31 mouse cellular contexts compared by ENCODE assay signal in genomic region chr12:21217776-21218444, GRCm38 (mm10).
DNase-seq lines count a peak whose midpoint lies in the region; ATAC-seq and TF ChIP-seq lines count a peak whose summit lies in the region.
"Had no signal": no experiment of that assay in that cellular context is flagged by ENCODE, and none has a peak within 500 bp of the region (broad histone marks: within the 10 kb centered on the region; RNA-seq: fewer than 3 reads in every experiment).

No protein-coding gene starts in this region.

- H3K79me2 ChIP-seq in MEL (ENCODE audit: control insufficient read depth, insufficient read depth, low read length, poor library complexity) = no peaks in the 10 kb centered on the region

- no peak for ATAC-seq in liver, embryonic 12.5 days
- no peak for ATAC-seq in liver, embryonic 11.5 days (replicated peaks; ENCODE audit: low FRiP score)
- peak; percentile 59 for ATAC-seq in megakaryocyte progenitor cell, adult 5-6 weeks (replicated peaks; ENCODE audit: poor library complexity)
- no peak for ATAC-seq in stomach, postnatal 0 days (ENCODE audit: low FRiP score, low TSS enrichment)
- ATAC-seq: forebrain, embryonic 13.5 days; inflammation-experienced regulatory T-cells, adult 6 months; midbrain, embryonic 16.5 days; Patski had no signal

- no peak for TF ChIP-seq RAD21 in MEL (IDR thresholded peaks at IDR 0.05; ENCODE audit: low read depth, low read length)

- H3K4me3 ChIP-seq in liver, embryonic 12.5 days = no peak overlapping the region
- no peak overlapping the region for H3K4me3 ChIP-seq in liver, embryonic 11.5 days (ENCODE audit: low read depth, low read length)
- H3K4me3 ChIP-seq in MEL (ENCODE audit: control insufficient read depth in 1 of 2, insufficient read depth in 1 of 2, low read depth in 2 of 2, low read length in 2 of 2) = no peak overlapping the region
- no peak overlapping the region for H3K4me3 ChIP-seq in stomach, postnatal 0 days (ENCODE audit: low read depth, low read length)
- H3K4me3 ChIP-seq: embryonic facial prominence, embryonic 15.5 days; forebrain, embryonic 13.5 days; heart, adult 2 months; heart, embryonic 13.5 days; hindbrain, embryonic 10.5 days; hindbrain, embryonic 15.5 days; limb, embryonic 13.5 days; myocyte; neural tube, embryonic 12.5 days had no signal

- TF ChIP-seq POLR2A in MEL (IDR thresholded peaks at IDR 0.05; ENCODE audit: control insufficient read depth in 1 of 2, insufficient read depth in 1 of 2, low read depth in 1 of 2, low read length in 2 of 2, poor library complexity in 1 of 2) = no peak

- peak overlapping the region; percentile 16; the same call in 1 of the 2 replicates for H3K4me2 ChIP-seq in liver, embryonic 12.5 days
- H3K4me2 ChIP-seq in liver, embryonic 11.5 days = no peak overlapping the region
- no peak overlapping the region for H3K4me2 ChIP-seq in stomach, postnatal 0 days (replicated peaks; ENCODE audit: low read depth)
- H3K4me2 ChIP-seq: embryonic facial prominence, embryonic 15.5 days; forebrain, embryonic 13.5 days; heart, embryonic 13.5 days; hindbrain, embryonic 15.5 days; limb, embryonic 13.5 days; midbrain, embryonic 11.5 days; neural tube, embryonic 12.5 days had no signal

- DNase-seq in liver, embryonic 11.5 days (ENCODE audit: low spot score) = no peak
- DNase-seq in MEL (ENCODE audit: low read depth, low spot score) (peak; percentile 18), NIH3T3 (ENCODE audit: low read depth) (peak; percentile 61)
- no peak for DNase-seq in stomach, postnatal 0 days (ENCODE audit: low spot score)
- DNase-seq: adrenal gland, postnatal 10 days; B cell, adult 2 months; cerebellum, adult 11-12 months; cerebellum, adult 9-11 months; gastrocnemius, postnatal 25 days; heart, adult 2 months; heart, postnatal 10 days; kidney, adult 11 months; kidney, postnatal 25 days; lung, adult 18-20 months; lung, postnatal 10 days; thymus, postnatal 4 days had no signal

- no peak overlapping the region for H3K27ac ChIP-seq in liver, embryonic 12.5 days
- no peak overlapping the region for H3K27ac ChIP-seq in liver, embryonic 11.5 days (ENCODE audit: low read depth, low read length)
- peak overlapping the region; percentile 39 for H3K27ac ChIP-seq in MEL (ENCODE audit: control insufficient read depth, low read depth, low read length)
- no peak overlapping the region for H3K27ac ChIP-seq in stomach, postnatal 0 days (replicated peaks)
- H3K27ac ChIP-seq: embryonic facial prominence, embryonic 15.5 days; forebrain, embryonic 13.5 days; heart, adult 2 months; heart, embryonic 13.5 days; hindbrain, embryonic 10.5 days; hindbrain, embryonic 15.5 days; limb, embryonic 13.5 days; neural tube, embryonic 12.5 days had no signal

- H3K9me3 ChIP-seq in liver, embryonic 12.5 days (replicated peaks) = no peaks in the 10 kb centered on the region
- no peaks in the 10 kb centered on the region for H3K9me3 ChIP-seq in liver, embryonic 11.5 days (ENCODE audit: control insufficient read depth, low read length)
- no peaks in the 10 kb centered on the region for H3K9me3 ChIP-seq in MEL (replicated peaks; ENCODE audit: insufficient read depth, low read length)
- H3K9me3 ChIP-seq in stomach, postnatal 0 days (ENCODE audit: control insufficient read depth, low read length) = no peaks in the 10 kb centered on the region
- H3K9me3 ChIP-seq: embryonic facial prominence, embryonic 15.5 days; forebrain, embryonic 13.5 days; heart, embryonic 13.5 days; hindbrain, embryonic 10.5 days; hindbrain, embryonic 15.5 days; limb, embryonic 13.5 days; neural tube, embryonic 12.5 days had no signal

- H3K36me3 ChIP-seq in liver, embryonic 12.5 days = peaks cover 12% of the 10 kb centered on the region; the same call in 1 of the 2 replicates
- H3K36me3 ChIP-seq in liver, embryonic 11.5 days (ENCODE audit: control insufficient read depth, insufficient read depth, low read length) = no peaks in the 10 kb centered on the region; the same call in 1 of the 2 replicates
- H3K36me3 ChIP-seq in MEL (ENCODE audit: control insufficient read depth in 1 of 2, insufficient read depth in 2 of 2, low read length in 2 of 2) = peaks cover 0 to 3% of the 10 kb centered on the region in 2 experiments; a peak in 2 of 4 replicates
- no peaks in the 10 kb centered on the region for H3K36me3 ChIP-seq in stomach, postnatal 0 days (ENCODE audit: control insufficient read depth, insufficient read depth, low read length)

- 17% methylated on average over 11 of the region's 11 CpGs for WGBS in liver, embryonic 12.5 days (ENCODE audit: insufficient replicate concordance)
- WGBS in liver, embryonic 11.5 days = 42% methylated on average over 11 of the region's 11 CpGs
- 73% methylated on average over 11 of the region's 11 CpGs for WGBS in stomach, postnatal 0 days

- H3K4me1 ChIP-seq in liver, embryonic 12.5 days = peaks cover 21% of the 10 kb centered on the region
- peaks cover 6% of the 10 kb centered on the region; the same call in 1 of the 2 replicates for H3K4me1 ChIP-seq in liver, embryonic 11.5 days (replicated peaks; ENCODE audit: control insufficient read depth, insufficient read depth, low read length)
- peaks cover 0 to 6% of the 10 kb centered on the region in 2 experiments; a peak in 2 of 4 replicates for H3K4me1 ChIP-seq in MEL (ENCODE audit: control insufficient read depth in 1 of 2, insufficient read depth in 2 of 2, low read length in 2 of 2)
- no peaks in the 10 kb centered on the region for H3K4me1 ChIP-seq in stomach, postnatal 0 days (replicated peaks; ENCODE audit: control insufficient read depth, insufficient read depth)
- H3K4me1 ChIP-seq: embryonic facial prominence, embryonic 15.5 days; forebrain, embryonic 13.5 days; hindbrain, embryonic 10.5 days; hindbrain, embryonic 15.5 days; limb, embryonic 13.5 days; neural tube, embryonic 12.5 days had no signal

- TF ChIP-seq CTCF in MEL (IDR thresholded peaks at IDR 0.05 in 2 of 3, conservative IDR thresholded peaks at IDR 0.05 in 1 of 3; ENCODE audit: control insufficient read depth in 1 of 3, insufficient read depth in 1 of 3, low read depth in 2 of 3, low read length in 3 of 3, poor library complexity in 1 of 3, severe bottlenecking in 1 of 3) = no peak
- no peak for TF ChIP-seq CTCF in stomach, postnatal 0 days (IDR thresholded peaks at IDR 0.05; ENCODE audit: low read depth)

- no peak for TF ChIP-seq EP300 in MEL (IDR thresholded peaks at IDR 0.05; ENCODE audit: low read depth in 1 of 2, low read length in 2 of 2)
- no peak for TF ChIP-seq EP300 in stomach, postnatal 0 days (optimal IDR thresholded peaks at IDR 0.05)

- H3K9ac ChIP-seq in liver, embryonic 12.5 days = no peak overlapping the region
- H3K9ac ChIP-seq in liver, embryonic 11.5 days (ENCODE audit: low read depth, low read length) = no peak overlapping the region
- no peak overlapping the region for H3K9ac ChIP-seq in MEL (ENCODE audit: control insufficient read depth, low read depth, low read length, poor library complexity, severe bottlenecking)
- H3K9ac ChIP-seq in stomach, postnatal 0 days (ENCODE audit: low read length) = no peak overlapping the region
- H3K9ac ChIP-seq: embryonic facial prominence, embryonic 15.5 days; forebrain, embryonic 13.5 days; heart, embryonic 13.5 days; hindbrain, embryonic 15.5 days; limb, embryonic 13.5 days; neural tube, embryonic 12.5 days had no signal

- no peaks in the 10 kb centered on the region for H3K27me3 ChIP-seq in liver, embryonic 12.5 days (replicated peaks)
- H3K27me3 ChIP-seq in liver, embryonic 11.5 days (replicated peaks; ENCODE audit: control insufficient read depth, insufficient read depth, low read length) = no peaks in the 10 kb centered on the region
- H3K27me3 ChIP-seq in MEL (ENCODE audit: control insufficient read depth in 1 of 2, insufficient read depth in 2 of 2, low read length in 2 of 2) = no peaks in the 10 kb centered on the region
- H3K27me3 ChIP-seq in stomach, postnatal 0 days (ENCODE audit: control insufficient read depth, insufficient read depth, low read length) = no peaks in the 10 kb centered on the region
- H3K27me3 ChIP-seq: CH12.LX; embryonic facial prominence, embryonic 15.5 days; forebrain, embryonic 13.5 days; heart, embryonic 13.5 days; hindbrain, embryonic 15.5 days; limb, embryonic 13.5 days; neural tube, embryonic 12.5 days; Patski had no signal

TF ChIP-seq in MEL, 35 proteins besides CTCF, POLR2A, EP300 and RAD21:
- TF ChIP-seq MYB (IDR thresholded peaks at IDR 0.05; ENCODE audit: low read depth, low read length) (no peak), KAT2A (conservative IDR thresholded peaks at IDR 0.05; ENCODE audit: low read depth, low read length) (no peak), HCFC1 (IDR thresholded peaks at IDR 0.05; ENCODE audit: low read depth, low read length) (no peak), GATA1 (IDR thresholded peaks at IDR 0.05; ENCODE audit: low read depth, low read length) (no peak), ELF1 (IDR thresholded peaks at IDR 0.05; ENCODE audit: low read depth, low read length) (no peak), MYC (IDR thresholded peaks at IDR 0.05; ENCODE audit: low read depth, low read length) (no peak), POLR2AphosphoS2 (IDR thresholded peaks at IDR 0.05; ENCODE audit: low read length) (no peak), ZC3H11A (IDR thresholded peaks at IDR 0.05; ENCODE audit: low read depth, low read length) (no peak), TBP (IDR thresholded peaks at IDR 0.05; ENCODE audit: low read depth, low read length) (no peak), GABPA (IDR thresholded peaks at IDR 0.05; ENCODE audit: low read depth, low read length) (no peak), TAL1 (IDR thresholded peaks at IDR 0.05; ENCODE audit: low read length) (no peak), UBTF (IDR thresholded peaks at IDR 0.05; ENCODE audit: borderline replicate concordance, insufficient read depth, low read depth, low read length) (no peak)
TF ChIP-seq in MEL: peak in this region for 0.

Comparison
In these comparisons a context has a peak if more than half of its experiments do, and no peak if none do; other contexts are left out.
1. DNase-seq: peak in MEL (single experiment) and NIH3T3 (single experiment); none in liver, embryonic 11.5 days (single experiment) and stomach, postnatal 0 days (single experiment).